Mouse (Mus musculus) liver, adult 2 months (tissue): ENCODE data around the gene Rab15.

Source experiments
- CTCF ChIP-seq: fragments of 200-500 bp; IDR thresholded peaks from 2 replicates; pipeline ENCODE4 v1.5.1; 2011; ENCODE audit warnings: low read depth, low read length, control low read depth
- POLR2A ChIP-seq: fragments of 200-500 bp; IDR thresholded peaks from 2 replicates; pipeline ENCODE4 v1.6.1; 2011; ENCODE audit warnings: low read length, control low read depth; ENCODE audit not compliant: insufficient read depth; ENCODE audit errors: extremely low read depth

- no peak for TF ChIP-seq CTCF
- TF ChIP-seq POLR2A: no peak
Measured at GRCm38 (mm10) chr12:76779951-76780350, 42.8 kb downstream of the Rab15 start.
